Mouse (Mus musculus): ENCODE data around the gene Usp31. TPM values are rescaled to one million over a fixed set of nuclear protein-coding genes. Genes with fewer than 3 reads are reported as not detected.

The Usp31 gene
- total RNA-seq (2021), result 10 to 100 TPM; 70.9 to 71.2 TPM

- peak; percentile 92 to 95 for DNase-seq
Measured at GRCm38 (mm10) chr7:121707073-121707667, at the start of gene Usp31. Usp31 (minus strand) TSS chr7:121707253.

- no peak for DNase-seq
Measured at GRCm38 (mm10) chr7:121754748-121755147, 47.7 kb upstream of the Usp31 start.

GRCm38 (mm10) chr7:121750244-121750643, 43.2 kb upstream of the Usp31 start:
- no peak for DNase-seq

- DNase-seq, result peak in 1 of 2 experiments; percentile 8
Measured at GRCm38 (mm10) chr7:121737511-121738415, 30.7 kb upstream of the Usp31 start.

GRCm38 (mm10) chr7:121734171-121734831, 27.2 kb upstream of the Usp31 start, which contains the start of gene Scnn1g:
Scnn1g (plus strand) TSS chr7:121734479.
- peak; percentile 83 to 85 for DNase-seq

DNA sequence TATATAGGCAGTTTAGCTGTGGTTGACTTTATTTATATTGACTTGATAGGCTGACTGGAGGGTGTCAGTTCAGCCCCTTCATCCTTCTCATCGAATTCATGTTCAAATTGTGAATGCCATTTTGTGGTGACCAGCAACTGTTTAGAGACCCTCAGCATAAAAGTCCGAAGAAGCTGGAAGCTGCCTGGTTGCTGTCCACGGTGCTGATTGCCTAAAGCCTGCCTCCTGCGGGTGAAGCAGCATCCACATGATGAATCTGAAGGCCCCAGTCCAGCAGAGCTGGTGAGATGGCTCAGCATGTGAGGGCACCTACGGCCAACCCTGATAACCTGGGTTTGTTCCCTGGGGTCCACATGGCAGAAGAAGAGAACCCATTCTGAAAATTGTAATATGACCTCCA, 23.2 kb upstream of the Usp31 start:
- DNase-seq, result no peak

- DNase-seq, result no peak
Measured at GRCm38 (mm10) chr7:121717031-121717430, 10.0 kb upstream of the Usp31 start.

GRCm38 (mm10) chr7:121711171-121711570, 4.1 kb upstream of the Usp31 start:
- no peak for DNase-seq

GRCm38 (mm10) chr7:121706411-121707072, 511 bp downstream of the Usp31 start:
- DNase-seq, result peak; percentile 46 to 50

DNA sequence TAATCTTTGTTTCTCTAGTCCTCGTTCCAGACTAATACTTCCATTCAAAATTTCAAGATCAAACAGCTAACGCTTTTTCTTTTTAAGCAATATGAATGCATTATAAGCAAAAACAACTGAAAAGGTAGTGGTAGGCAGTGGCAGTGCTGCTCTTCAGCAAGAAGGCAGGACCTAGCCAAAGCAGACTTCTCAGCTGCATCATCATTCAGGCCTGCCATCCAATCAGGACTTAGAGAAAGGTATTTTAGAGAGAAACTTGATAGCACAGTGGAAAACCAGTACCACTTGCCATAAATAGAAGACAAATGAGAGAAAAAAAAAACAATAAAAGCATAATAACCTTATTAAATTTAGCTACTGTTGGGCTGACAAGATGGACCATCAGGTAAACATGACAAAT, 2.0 kb downstream of the Usp31 start:
- DNase-seq, result no peak

- no peak for DNase-seq
Measured at GRCm38 (mm10) chr7:121701983-121702382, 5.1 kb downstream of the Usp31 start.

DNA sequence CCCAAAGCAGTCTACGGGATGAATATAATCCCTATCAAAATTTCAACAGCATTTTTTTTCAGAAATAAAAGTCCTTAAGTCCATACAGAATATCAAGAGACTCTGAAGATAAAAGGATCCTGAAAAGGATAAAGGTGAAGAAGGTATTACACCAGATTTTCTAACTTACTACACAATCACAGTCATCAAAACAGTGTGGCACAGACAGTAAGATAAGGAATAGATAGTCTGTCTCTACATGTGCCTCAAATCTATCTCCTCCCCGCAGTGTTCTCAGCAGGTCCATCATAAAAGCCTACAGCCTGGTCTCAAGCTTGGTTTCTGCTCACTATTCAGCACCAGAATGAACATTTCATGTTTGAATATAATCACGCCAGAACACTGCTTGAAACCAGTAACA, 6.6 kb downstream of the Usp31 start:
- no peak for DNase-seq

DNA sequence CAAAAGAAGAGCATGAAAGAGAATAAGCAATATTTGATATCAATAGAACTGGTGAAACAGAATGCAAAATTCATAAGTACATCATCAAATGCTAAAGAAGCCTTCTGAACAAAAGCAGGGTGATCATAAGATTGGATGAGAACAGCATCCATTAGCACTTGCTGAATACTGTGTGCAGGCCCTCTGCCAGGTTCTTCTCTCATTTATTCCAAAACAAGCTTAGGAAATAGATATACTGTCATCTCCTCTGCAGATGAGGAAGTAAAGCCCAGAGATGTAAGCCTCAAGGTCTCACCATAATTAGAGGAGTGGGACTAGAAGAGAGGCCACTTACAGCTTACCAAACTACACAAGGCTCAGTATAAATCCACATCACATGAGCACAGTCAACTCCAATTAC, 7.8 kb downstream of the Usp31 start:
- no peak for DNase-seq

GRCm38 (mm10) chr7:121697574-121697973, 9.5 kb downstream of the Usp31 start:
- DNase-seq, result no peak

GRCm38 (mm10) chr7:121697170-121697569, 9.9 kb downstream of the Usp31 start:
- no peak for DNase-seq

GRCm38 (mm10) chr7:121691803-121692202, 15.2 kb downstream of the Usp31 start:
- DNase-seq, result no peak

GRCm38 (mm10) chr7:121689338-121689737, 17.7 kb downstream of the Usp31 start:
- DNase-seq, result no peak

DNA sequence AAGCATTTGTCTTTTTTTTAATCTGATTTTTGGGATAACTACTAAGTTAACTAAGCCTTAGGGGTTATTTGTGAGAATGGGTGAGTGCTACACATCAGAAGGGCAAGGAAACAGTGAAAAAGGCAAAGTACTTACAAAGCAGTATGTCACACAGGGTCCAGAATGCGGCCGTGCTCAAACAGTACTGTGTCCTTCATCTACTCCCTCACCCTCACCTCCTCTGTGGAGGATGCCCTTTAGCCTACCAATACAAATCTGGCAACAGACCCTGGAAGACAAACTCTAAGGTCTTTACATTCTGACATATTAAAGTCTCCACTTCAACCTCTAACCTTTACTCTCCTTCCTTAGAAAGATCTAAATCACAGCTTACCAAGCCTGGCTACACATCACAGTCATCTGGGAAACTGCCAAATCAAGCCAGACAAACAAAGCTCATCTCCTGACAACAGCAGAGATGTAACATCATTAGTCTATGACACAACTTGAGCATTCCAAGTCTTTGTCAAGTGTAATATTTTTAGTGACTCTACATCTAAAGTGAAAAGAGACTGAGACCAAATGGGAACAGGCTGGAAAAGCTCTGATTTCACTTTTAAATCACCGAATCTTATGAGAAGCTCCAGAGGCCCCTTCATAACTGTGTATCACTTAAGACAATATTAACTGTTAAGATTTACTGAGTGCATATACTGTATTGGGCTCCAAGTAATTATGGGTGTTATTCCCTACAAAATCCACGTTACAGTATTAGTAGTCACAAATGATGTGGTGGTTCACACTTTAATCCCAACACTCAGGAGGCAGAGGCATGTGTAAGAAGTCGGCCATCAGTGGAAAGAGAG, 21.7 kb downstream of the Usp31 start:
- DNase-seq, result no peak

- no peak for DNase-seq
Measured at GRCm38 (mm10) chr7:121681191-121681590, 25.9 kb downstream of the Usp31 start.

- no peak for DNase-seq
Measured at GRCm38 (mm10) chr7:121677105-121677753, 29.8 kb downstream of the Usp31 start.

GRCm38 (mm10) chr7:121660705-121661104, 46.3 kb downstream of the Usp31 start:
- no peak for DNase-seq
